Comparison of ENCODE assay signal across 16 mouse cellular contexts in genomic region chr3:68555087-68555662, GRCm38 (mm10).
DNase-seq lines count a peak whose midpoint lies in the region; ATAC-seq and TF ChIP-seq lines count a peak whose summit lies in the region.
"Had no signal": no experiment of that assay in that cellular context is flagged by ENCODE, and none has a peak within 500 bp of the region (broad histone marks: within the 10 kb centered on the region; RNA-seq: fewer than 3 reads in every experiment).

No protein-coding gene starts in this region.

- DNase-seq in embryonic facial prominence, embryonic 10.5 days (ENCODE audit: low spot score) = no peak
- DNase-seq in hindbrain, postnatal 0 days (ENCODE audit: low spot score) = no peak
- DNase-seq in spleen, postnatal 10 days (ENCODE audit: low spot score in 2 of 2) = no peak
- DNase-seq: cerebellum, adult 9-11 months; embryo, embryonic 11 days; kidney, adult 11 months; kidney, postnatal 36 days; left cerebral cortex, postnatal 4 days had no signal

- 76% methylated on average over 4 of the region's 4 CpGs for WGBS in embryonic facial prominence, embryonic 12.5 days
- 91% methylated on average over 4 of the region's 4 CpGs for WGBS in embryonic facial prominence, embryonic 10.5 days
- 76% methylated on average over 4 of the region's 4 CpGs for WGBS in hindbrain, embryonic 13.5 days
- 61% methylated on average over 4 of the region's 4 CpGs for WGBS in hindbrain, postnatal 0 days
- WGBS in forebrain, embryonic 13.5 days = 86% methylated on average over 4 of the region's 4 CpGs

- ATAC-seq in embryonic facial prominence, embryonic 12.5 days (ENCODE audit: insufficient number of reproducible peaks, insufficient read depth, low FRiP score, low TSS enrichment) = 0 out of 2 replicates have a peak, but pooled peaks have one; percentile 6
- 0 out of 2 replicates have a peak, but pooled peaks have one; percentile 39 for ATAC-seq in hindbrain, embryonic 13.5 days (ENCODE audit: low FRiP score)
- ATAC-seq in hindbrain, postnatal 0 days = no peak
- ATAC-seq in granulocyte monocyte progenitor cell, adult 5-6 weeks (replicated peaks; ENCODE audit: poor library complexity, severe bottlenecking) = peak; percentile 58
- ATAC-seq in megakaryocyte, adult 5-6 weeks (ENCODE audit: poor library complexity, severe bottlenecking) = peak; percentile 46
- no peak for ATAC-seq in forebrain, embryonic 13.5 days
- ATAC-seq: liver, embryonic 12.5 days had no signal

- H3K9me3 ChIP-seq in embryonic facial prominence, embryonic 12.5 days = no peaks in the 10 kb centered on the region
- no peaks in the 10 kb centered on the region for H3K9me3 ChIP-seq in embryonic facial prominence, embryonic 10.5 days
- H3K9me3 ChIP-seq in hindbrain, embryonic 13.5 days = no peaks in the 10 kb centered on the region
- no peaks in the 10 kb centered on the region for H3K9me3 ChIP-seq in hindbrain, postnatal 0 days (ENCODE audit: low read length)
- no peaks in the 10 kb centered on the region for H3K9me3 ChIP-seq in forebrain, embryonic 13.5 days (replicated peaks)
- H3K9me3 ChIP-seq: hindbrain, embryonic 10.5 days; liver, embryonic 12.5 days had no signal

- H3K4me3 ChIP-seq in embryonic facial prominence, embryonic 12.5 days = no peak overlapping the region
- H3K4me3 ChIP-seq in embryonic facial prominence, embryonic 10.5 days = no peak overlapping the region
- no peak overlapping the region for H3K4me3 ChIP-seq in hindbrain, embryonic 13.5 days
- no peak overlapping the region for H3K4me3 ChIP-seq in hindbrain, postnatal 0 days (ENCODE audit: low read length)
- no peak overlapping the region for H3K4me3 ChIP-seq in forebrain, embryonic 13.5 days
- H3K4me3 ChIP-seq: hindbrain, embryonic 10.5 days; liver, embryonic 12.5 days had no signal

- TF ChIP-seq CTCF in hindbrain, postnatal 0 days (IDR thresholded peaks at IDR 0.05; ENCODE audit: low read depth) = no peak

- peaks cover 3% of the 10 kb centered on the region; the same call in 1 of the 2 replicates for H3K4me1 ChIP-seq in embryonic facial prominence, embryonic 12.5 days
- peaks cover 10% of the 10 kb centered on the region for H3K4me1 ChIP-seq in embryonic facial prominence, embryonic 10.5 days
- peaks cover 2% of the 10 kb centered on the region for H3K4me1 ChIP-seq in hindbrain, embryonic 13.5 days (replicated peaks)
- no peaks in the 10 kb centered on the region for H3K4me1 ChIP-seq in hindbrain, postnatal 0 days (ENCODE audit: insufficient read depth, low read length)
- no peaks in the 10 kb centered on the region for H3K4me1 ChIP-seq in forebrain, embryonic 13.5 days
- H3K4me1 ChIP-seq: liver, embryonic 12.5 days had no signal

- no peak overlapping the region for H3K9ac ChIP-seq in embryonic facial prominence, embryonic 12.5 days
- no peak overlapping the region for H3K9ac ChIP-seq in hindbrain, embryonic 13.5 days
- H3K9ac ChIP-seq in hindbrain, postnatal 0 days (replicated peaks; ENCODE audit: low read length) = no peak overlapping the region
- H3K9ac ChIP-seq in forebrain, embryonic 13.5 days = no peak overlapping the region
- H3K9ac ChIP-seq: liver, embryonic 12.5 days had no signal

- no peaks in the 10 kb centered on the region for H3K36me3 ChIP-seq in embryonic facial prominence, embryonic 12.5 days
- no peaks in the 10 kb centered on the region for H3K36me3 ChIP-seq in embryonic facial prominence, embryonic 10.5 days (replicated peaks)
- no peaks in the 10 kb centered on the region for H3K36me3 ChIP-seq in hindbrain, embryonic 13.5 days
- H3K36me3 ChIP-seq in hindbrain, postnatal 0 days (ENCODE audit: insufficient read depth, low read length) = no peaks in the 10 kb centered on the region
- no peaks in the 10 kb centered on the region for H3K36me3 ChIP-seq in forebrain, embryonic 13.5 days (ENCODE audit: poor library complexity, severe bottlenecking)
- H3K36me3 ChIP-seq: hindbrain, embryonic 10.5 days; liver, embryonic 12.5 days had no signal

- H3K4me2 ChIP-seq in embryonic facial prominence, embryonic 12.5 days (replicated peaks) = no peak overlapping the region
- H3K4me2 ChIP-seq in hindbrain, embryonic 13.5 days = no peak overlapping the region
- H3K4me2 ChIP-seq in hindbrain, postnatal 0 days (ENCODE audit: low read depth, low read length) = no peak overlapping the region
- H3K4me2 ChIP-seq in forebrain, embryonic 13.5 days = no peak overlapping the region
- H3K4me2 ChIP-seq: liver, embryonic 12.5 days had no signal

- H3K27ac ChIP-seq in embryonic facial prominence, embryonic 12.5 days = no peak overlapping the region
- no peak overlapping the region for H3K27ac ChIP-seq in embryonic facial prominence, embryonic 10.5 days (replicated peaks)
- no peak overlapping the region for H3K27ac ChIP-seq in hindbrain, embryonic 13.5 days
- H3K27ac ChIP-seq in hindbrain, postnatal 0 days = no peak overlapping the region
- H3K27ac ChIP-seq in forebrain, embryonic 13.5 days = no peak overlapping the region
- H3K27ac ChIP-seq: hindbrain, embryonic 10.5 days; liver, embryonic 12.5 days had no signal

- no peaks in the 10 kb centered on the region for H3K27me3 ChIP-seq in embryonic facial prominence, embryonic 12.5 days
- no peaks in the 10 kb centered on the region for H3K27me3 ChIP-seq in embryonic facial prominence, embryonic 10.5 days (replicated peaks; ENCODE audit: low read depth, poor library complexity, severe bottlenecking)
- H3K27me3 ChIP-seq in hindbrain, embryonic 13.5 days = no peaks in the 10 kb centered on the region
- H3K27me3 ChIP-seq in hindbrain, postnatal 0 days (ENCODE audit: insufficient read depth, low read length) = no peaks in the 10 kb centered on the region
- no peaks in the 10 kb centered on the region for H3K27me3 ChIP-seq in forebrain, embryonic 13.5 days
- H3K27me3 ChIP-seq: CH12.LX; liver, embryonic 12.5 days had no signal

Comparison
In these comparisons a context has a peak if more than half of its experiments do, and no peak if none do; other contexts are left out.
1. ATAC-seq: peak in embryonic facial prominence, embryonic 12.5 days (single experiment), hindbrain, embryonic 13.5 days (single experiment), granulocyte monocyte progenitor cell, adult 5-6 weeks (single experiment) and megakaryocyte, adult 5-6 weeks (single experiment); none in hindbrain, postnatal 0 days (single experiment) and forebrain, embryonic 13.5 days (single experiment).